Mouse (Mus musculus) spleen, adult 2 months (tissue): ENCODE data around the gene Etl4. TPM values are rescaled to one million over a fixed set of nuclear protein-coding genes. Genes with fewer than 3 reads are reported as not detected.

ENCODE experiments used
- DNase-seq, 2 experiments: peaks; one replicate each; pipeline versions ENCODE4 v3.0.0 to v3.0.0-alpha.2; 2012 to 2021; ENCODE audit warnings: low spot score in 2 of 2, low read depth in 1 of 2
- H3K27ac ChIP-seq: fragments of 200-500 bp; 2 replicates; pipeline ENCODE4 v1.5.1; 2012; ENCODE audit warnings: low read length, inconsistent platforms; ENCODE audit not compliant: insufficient read depth
- H3K27me3 ChIP-seq: fragments of 200-500 bp; 2 replicates; pipeline ENCODE4 v1.6.1; 2012; ENCODE audit warnings: mild to moderate bottlenecking, moderate library complexity, low read length, inconsistent platforms; ENCODE audit not compliant: control insufficient read depth, insufficient read depth
- H3K36me3 ChIP-seq: fragments of 200-500 bp; 2 replicates; pipeline ENCODE4 v1.6.1; 2012; ENCODE audit warnings: mild to moderate bottlenecking, low read length, inconsistent platforms; ENCODE audit not compliant: control insufficient read depth, insufficient read depth
- H3K4me1 ChIP-seq: fragments of 200-500 bp; 2 replicates; pipeline ENCODE4 v1.6.1; 2011; ENCODE audit warnings: inconsistent platforms; ENCODE audit not compliant: control insufficient read depth, insufficient read depth, insufficient read length
- H3K4me3 ChIP-seq: fragments of 200-500 bp; 2 replicates; pipeline ENCODE4 v1.5.1; 2011; ENCODE audit warnings: mild to moderate bottlenecking, inconsistent platforms; ENCODE audit not compliant: insufficient read depth, insufficient read length; ENCODE audit errors: extremely low read depth
- CTCF ChIP-seq: fragments of 200-500 bp; IDR thresholded peaks from 2 replicates; pipeline ENCODE4 v1.5.1; 2011; ENCODE audit warnings: mild to moderate bottlenecking, inconsistent platforms; ENCODE audit not compliant: insufficient read depth, insufficient read length, insufficient replicate concordance; ENCODE audit errors: extremely low read depth
- POLR2A ChIP-seq: fragments of 200-500 bp; IDR thresholded peaks from 2 replicates; pipeline ENCODE4 v1.6.1; 2011; ENCODE audit warnings: low read depth, low read length, inconsistent platforms
- WGBS: fragments of 180-500 bp; shearing (Covaris S2); methylation state at CpG from one replicate; pipeline ENCODE4 v1.1.7; 2018; 5-methylcytosine and 5-hydroxymethylcytosine counted together
- polyA plus RNA-seq: library from polyadenylated mRNA; depleted of rRNA; stranded (reverse); fragments of >200 nt; gene quantifications from 2 replicates; pipeline ENCODE4 v1.2.3, GENCODE M21; 2012

The Etl4 gene
- polyA plus RNA-seq, 1 experiment = 5.3 TPM

DNA sequence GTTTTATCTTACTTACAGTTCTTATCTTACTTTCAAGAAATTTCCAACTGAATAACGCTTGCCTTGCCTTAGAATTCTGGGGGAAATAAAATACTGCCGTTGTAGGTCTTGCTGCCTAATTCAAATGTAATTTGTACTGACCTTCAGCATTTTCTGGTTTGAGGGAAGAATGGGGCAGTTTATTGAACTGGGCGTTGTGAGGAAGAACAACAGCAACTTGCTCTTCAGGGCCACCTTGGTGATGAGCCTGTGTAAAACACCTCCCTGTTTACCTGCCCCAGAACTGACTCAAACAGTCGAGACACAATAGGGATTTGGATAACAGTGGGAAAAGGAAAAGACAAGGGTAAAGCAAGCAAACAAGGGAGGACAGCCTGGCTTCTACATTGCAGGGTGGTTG is 828.3 kb downstream of the Etl4 start:
- Histone ChIP-seq H3K27ac (no peak overlapping the region), H3K27me3 (no peaks in the 10 kb centered on the region), H3K4me1 (no peaks in the 10 kb centered on the region), H3K36me3 (no peaks in the 10 kb centered on the region), H3K4me3 (no peak overlapping the region)
- 78% methylated on average over 4 of the region's 4 CpGs for WGBS
- TF ChIP-seq POLR2A (no peak), CTCF (no peak)
- DNase-seq = no peak

DNA sequence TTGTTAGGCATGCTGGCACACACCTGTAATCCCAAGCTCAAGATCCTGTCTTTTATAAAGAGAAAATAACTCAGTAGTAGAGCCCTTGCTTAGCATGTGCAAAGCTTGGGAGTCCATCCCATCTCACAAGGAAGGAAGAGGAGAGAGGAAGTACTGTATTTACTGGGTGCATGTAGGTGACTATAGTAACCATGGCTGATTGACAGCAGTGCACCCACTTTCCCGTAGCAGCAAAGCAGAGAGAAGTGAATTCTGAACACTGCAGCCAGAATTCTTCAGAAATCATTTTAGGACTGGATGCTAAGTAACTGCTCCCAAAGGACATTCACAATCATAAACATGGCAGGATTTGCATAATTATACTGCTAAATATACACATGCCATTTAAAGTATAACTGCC is 838.1 kb downstream of the Etl4 start:
- TF ChIP-seq CTCF (no peak), POLR2A (no peak)
- Histone ChIP-seq H3K4me1 (no peaks in the 10 kb centered on the region), H3K4me3 (no peak overlapping the region), H3K36me3 (no peaks in the 10 kb centered on the region), H3K27ac (no peak overlapping the region), H3K27me3 (no peaks in the 10 kb centered on the region)
- no peak for DNase-seq
- 31% methylated on average over 1 of the region's 1 CpGs for WGBS

DNA sequence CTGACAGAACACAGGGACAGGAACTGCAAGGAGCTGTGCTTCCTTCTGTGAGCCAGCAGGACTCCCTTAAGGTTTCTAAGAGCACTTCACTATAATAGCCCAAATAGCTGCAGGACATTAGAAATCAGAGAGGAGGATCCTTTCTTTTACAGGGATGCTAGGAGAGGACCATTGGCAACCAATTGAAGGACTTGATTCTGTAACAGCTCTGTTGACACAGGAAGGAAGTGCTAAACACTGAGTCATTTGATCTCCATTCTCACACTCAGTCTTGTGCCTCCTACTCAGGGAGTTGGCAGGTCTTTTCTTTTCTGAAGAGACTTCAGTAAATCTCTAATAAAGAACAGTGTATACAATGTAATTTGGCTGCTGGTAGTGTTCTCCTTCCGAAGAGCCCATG is 838.9 kb downstream of the Etl4 start:
- no peak for DNase-seq
- 74% methylated on average over 1 of the region's 1 CpGs for WGBS
- Histone ChIP-seq H3K27me3 (no peaks in the 10 kb centered on the region), H3K27ac (no peak overlapping the region), H3K4me3 (no peak overlapping the region), H3K36me3 (no peaks in the 10 kb centered on the region), H3K4me1 (no peaks in the 10 kb centered on the region)
- TF ChIP-seq CTCF (no peak), POLR2A (no peak)

DNA sequence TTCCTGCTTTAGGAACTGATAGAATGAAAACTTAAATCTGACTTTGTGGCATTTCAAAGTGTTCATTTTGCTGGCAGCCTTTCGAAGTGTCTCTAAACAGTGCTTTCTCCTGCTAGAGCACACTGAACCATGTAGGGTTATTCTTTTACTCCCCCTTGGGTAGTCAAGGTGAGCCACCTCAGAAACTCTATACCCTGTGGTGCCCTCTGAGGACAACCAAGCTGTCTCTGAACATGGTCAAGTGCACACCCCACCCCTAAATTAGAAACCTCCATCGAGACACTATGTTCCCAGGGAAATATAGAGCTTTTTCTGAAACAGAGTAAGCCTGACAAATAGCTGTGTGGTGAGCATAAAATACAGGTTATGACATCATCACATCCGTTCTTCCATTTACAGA is 840.1 kb downstream of the Etl4 start:
- no peak overlapping the region for H3K4me3 ChIP-seq
- WGBS = 80% methylated on average over 3 of the region's 3 CpGs
- H3K27me3 ChIP-seq = no peaks in the 10 kb centered on the region
- TF ChIP-seq CTCF (no peak), POLR2A (no peak)
- H3K27ac ChIP-seq = no peak overlapping the region
- DNase-seq = no peak
- no peaks in the 10 kb centered on the region for H3K36me3 ChIP-seq
- H3K4me1 ChIP-seq = no peaks in the 10 kb centered on the region

DNA sequence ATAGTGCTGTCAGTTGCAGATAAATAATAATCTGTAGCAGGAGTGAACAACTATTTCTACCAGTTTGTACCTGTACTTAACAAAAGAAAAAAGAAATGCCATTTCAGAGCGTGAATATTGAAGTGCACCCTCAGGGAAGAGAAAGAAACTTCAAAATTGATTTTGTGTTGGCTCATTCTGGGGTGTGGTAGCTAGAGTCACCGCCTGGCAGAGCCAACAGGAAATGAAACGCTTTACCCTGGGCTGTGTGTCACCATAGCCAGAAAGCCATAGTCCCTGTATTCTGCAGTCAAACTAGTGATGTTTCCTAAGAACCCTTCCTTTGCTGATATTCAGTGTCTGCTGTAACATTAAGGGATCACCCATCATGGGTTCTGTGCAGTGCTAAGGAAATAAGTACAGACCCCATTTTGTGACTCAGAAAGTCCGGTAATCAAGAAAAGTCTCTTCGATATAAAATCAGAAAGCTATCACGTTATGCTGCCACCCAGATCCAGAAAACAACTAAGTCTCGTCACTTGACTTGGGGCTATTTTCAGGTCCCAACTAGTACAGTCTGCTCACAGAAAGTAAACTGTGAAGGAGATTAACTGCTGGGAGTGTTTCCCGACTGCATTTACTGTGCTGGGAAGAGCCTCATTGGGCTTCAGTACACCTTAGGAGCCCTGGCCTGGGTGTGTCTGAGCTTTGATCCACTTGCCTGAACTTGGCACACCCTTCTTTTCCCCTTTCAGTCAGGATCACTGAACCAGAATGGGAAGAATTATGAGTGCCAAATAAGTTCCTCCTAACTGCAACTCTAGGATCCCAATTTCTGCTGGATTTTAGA is 843.9 kb downstream of the Etl4 start:
- Histone ChIP-seq H3K4me3 (no peak overlapping the region), H3K4me1 (no peaks in the 10 kb centered on the region), H3K36me3 (no peaks in the 10 kb centered on the region), H3K27ac (no peak overlapping the region), H3K27me3 (no peaks in the 10 kb centered on the region)
- 72% methylated on average over 8 of the region's 8 CpGs for WGBS
- no peak for DNase-seq
- TF ChIP-seq CTCF = no peak
- TF ChIP-seq POLR2A = no peak

DNA sequence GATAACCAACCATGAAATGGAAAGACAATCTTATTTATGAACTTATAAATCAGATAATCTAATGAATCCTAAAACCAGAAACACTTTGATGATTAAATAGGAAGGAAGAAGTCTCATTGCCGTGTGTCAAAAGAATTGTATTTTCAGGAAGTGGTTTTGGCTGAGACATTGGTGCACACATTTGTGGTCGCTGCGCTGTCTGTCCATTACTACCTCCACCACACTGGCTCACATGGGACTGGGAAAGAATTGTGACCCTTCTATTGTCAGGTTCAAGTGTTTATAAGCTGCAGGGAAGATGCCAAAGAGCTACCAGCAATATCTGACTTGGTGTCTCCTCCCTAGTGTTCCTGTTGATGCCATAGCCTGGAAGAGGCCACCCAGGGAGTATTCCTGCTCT is 847.4 kb downstream of the Etl4 start:
- 10% methylated on average over 3 of the region's 3 CpGs for WGBS
- TF ChIP-seq POLR2A (no peak), CTCF (no peak)

DNA sequence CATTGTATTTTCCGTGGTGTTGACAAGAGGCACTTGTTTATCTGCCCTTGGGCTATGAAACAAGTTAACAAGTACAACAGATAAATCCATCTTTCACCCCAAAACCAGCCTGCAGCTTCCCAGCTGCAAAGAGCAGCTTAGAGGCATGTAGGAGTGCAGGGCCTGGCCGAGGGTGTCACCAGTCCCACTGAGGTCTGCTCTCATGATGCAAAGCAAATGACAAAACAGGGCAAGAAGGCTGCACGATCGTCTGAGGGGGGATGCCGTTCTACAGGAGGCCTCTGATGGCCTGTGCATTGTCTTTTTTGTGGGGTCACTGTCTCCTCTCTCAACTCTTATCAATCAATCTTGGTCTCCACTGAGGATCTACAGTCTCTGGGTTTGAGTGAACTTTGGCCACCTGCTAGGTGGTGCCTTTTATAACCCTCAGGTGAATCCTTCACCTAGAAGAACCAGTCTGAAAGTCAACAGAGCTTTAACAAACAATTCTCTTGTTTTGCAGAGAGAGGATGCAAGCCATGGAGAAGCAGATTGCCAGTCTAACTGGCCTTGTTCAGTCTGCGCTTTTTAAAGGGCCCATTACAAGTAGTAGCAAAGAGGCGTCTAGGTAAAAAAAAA is 849.6 kb downstream of the Etl4 start:
- TF ChIP-seq CTCF = no peak
- TF ChIP-seq POLR2A = no peak

More for the DNA sequence above, 847.4 kb downstream of the Etl4 start:
- no peaks in the 10 kb centered on the region for H3K27me3 ChIP-seq
- H3K4me1 ChIP-seq = no peaks in the 10 kb centered on the region
- no peaks in the 10 kb centered on the region for H3K36me3 ChIP-seq
- no peak overlapping the region for H3K27ac ChIP-seq
- no peak for DNase-seq
- no peak overlapping the region for H3K4me3 ChIP-seq

More for the DNA sequence above, 849.6 kb downstream of the Etl4 start:
- H3K36me3 ChIP-seq = no peaks in the 10 kb centered on the region
- no peak overlapping the region for H3K4me3 ChIP-seq
- no peak for DNase-seq
- no peaks in the 10 kb centered on the region for H3K4me1 ChIP-seq
- no peak overlapping the region for H3K27ac ChIP-seq
- no peaks in the 10 kb centered on the region for H3K27me3 ChIP-seq
- 88% methylated on average over 7 of the region's 7 CpGs for WGBS
